Mouse (Mus musculus) layer of hippocampus, postnatal 14 days (tissue): Measurements from ENCODE around the gene 9130230L23Rik. TPM values are rescaled to one million over a fixed set of nuclear protein-coding genes. Genes with fewer than 3 reads are reported as not detected.

Experiments used
- DNase-seq, 2 experiments: peaks; one replicate each; pipeline ENCODE4 v3.0.0; 2021 to 2022; ENCODE audit warnings: low spot score in 2 of 2, mixed read lengths in 1 of 2
- microRNA-seq, 2 experiments: library from miRNA; unstranded; fragments of <30 nt; microRNA quantifications; one replicate each; pipeline ENCODE4 v1.2.0; 2021
- total RNA-seq, 2 experiments: library from RNA; stranded (reverse); gene quantifications; 2 replicates each; pipeline ENCODE4 v1.2.3; 2021

9130230L23Rik gene
- total RNA-seq, 2 experiments from 2014 or later, result 0.23 TPM; not detected in 1

- DNase-seq, result peak; percentile 64 to 78
Measured at GRCm38 (mm10) chr5:65955343-65956143, 48.5 kb downstream of the 9130230L23Rik start.

DNA sequence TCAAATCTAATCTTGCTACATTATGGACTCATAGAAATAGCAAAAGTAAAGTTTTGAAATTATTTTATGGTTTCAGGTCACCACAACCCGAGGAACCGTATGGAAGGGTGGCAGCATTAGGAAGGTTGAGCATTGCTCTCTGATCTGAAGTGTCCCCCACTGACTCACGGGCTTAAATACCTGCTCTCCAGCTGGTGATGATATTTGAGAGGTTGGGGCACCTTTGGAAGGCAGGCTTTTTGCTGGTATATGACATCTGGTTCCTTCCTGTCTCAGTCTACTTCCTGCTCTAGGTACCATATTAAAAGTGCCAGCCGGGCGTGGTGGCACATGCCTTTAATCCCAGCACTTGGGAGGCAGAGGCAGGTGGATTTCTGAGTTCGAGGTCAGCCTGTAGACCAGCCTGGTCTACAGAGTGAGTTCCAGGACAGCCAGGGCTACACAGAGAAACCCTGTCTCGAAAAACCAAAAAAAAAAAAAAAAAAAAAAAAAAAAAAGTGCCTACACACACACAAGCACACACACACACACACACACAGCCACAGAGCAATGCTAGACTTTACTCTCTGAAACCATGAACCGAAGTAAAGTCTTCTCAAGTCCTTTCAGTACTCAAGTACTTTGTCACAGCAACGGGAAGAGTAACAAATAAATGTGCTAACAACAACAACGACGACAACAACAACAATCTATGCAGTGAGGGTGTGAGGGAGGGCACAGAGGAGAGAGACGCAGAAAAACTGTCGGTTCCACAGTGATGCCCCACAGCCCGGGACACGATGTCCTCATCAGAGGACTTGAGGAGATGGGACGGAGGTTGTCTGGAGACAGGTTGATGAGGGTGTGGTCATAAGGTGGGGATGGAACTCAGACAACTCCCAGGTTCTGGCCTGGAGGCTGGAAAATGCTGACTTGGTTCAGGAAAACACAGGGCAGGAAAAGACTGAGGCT lies 49.7 kb downstream of the 9130230L23Rik start:
- no peak for DNase-seq

GRCm38 (mm10) chr5:65951513-65951909 lies 52.6 kb downstream of the 9130230L23Rik start:
- no peak for DNase-seq

GRCm38 (mm10) chr5:65950679-65951512 lies 53.2 kb downstream of the 9130230L23Rik start:
- DNase-seq, result peak in 1 of 2 experiments; percentile 21

- DNase-seq, result peak; percentile 16 to 41
Measured at GRCm38 (mm10) chr5:65950236-65950635, 53.8 kb downstream of the 9130230L23Rik start.

DNA sequence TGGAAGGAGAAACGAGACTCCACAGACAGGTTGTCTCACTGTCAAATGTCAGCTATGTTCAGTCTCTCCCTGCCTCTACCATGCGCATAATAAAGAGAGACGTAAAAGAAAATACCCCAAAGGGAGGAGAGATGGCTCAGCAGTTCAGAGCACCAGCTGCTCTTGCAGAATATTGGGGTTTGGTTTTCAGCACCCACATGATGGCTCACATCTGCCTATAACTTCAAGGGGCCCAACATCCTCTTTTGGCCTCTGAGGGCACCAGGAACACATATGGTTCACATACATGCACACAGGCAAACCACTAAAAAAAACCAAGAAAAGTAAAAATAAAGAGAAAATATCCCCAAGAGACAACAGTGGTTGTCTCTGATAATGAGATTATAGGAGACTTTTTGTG lies 54.3 kb downstream of the 9130230L23Rik start:
- DNase-seq, result no peak

GRCm38 (mm10) chr5:65941145-65941544 lies 62.9 kb downstream of the 9130230L23Rik start:
- DNase-seq, result no peak

DNA sequence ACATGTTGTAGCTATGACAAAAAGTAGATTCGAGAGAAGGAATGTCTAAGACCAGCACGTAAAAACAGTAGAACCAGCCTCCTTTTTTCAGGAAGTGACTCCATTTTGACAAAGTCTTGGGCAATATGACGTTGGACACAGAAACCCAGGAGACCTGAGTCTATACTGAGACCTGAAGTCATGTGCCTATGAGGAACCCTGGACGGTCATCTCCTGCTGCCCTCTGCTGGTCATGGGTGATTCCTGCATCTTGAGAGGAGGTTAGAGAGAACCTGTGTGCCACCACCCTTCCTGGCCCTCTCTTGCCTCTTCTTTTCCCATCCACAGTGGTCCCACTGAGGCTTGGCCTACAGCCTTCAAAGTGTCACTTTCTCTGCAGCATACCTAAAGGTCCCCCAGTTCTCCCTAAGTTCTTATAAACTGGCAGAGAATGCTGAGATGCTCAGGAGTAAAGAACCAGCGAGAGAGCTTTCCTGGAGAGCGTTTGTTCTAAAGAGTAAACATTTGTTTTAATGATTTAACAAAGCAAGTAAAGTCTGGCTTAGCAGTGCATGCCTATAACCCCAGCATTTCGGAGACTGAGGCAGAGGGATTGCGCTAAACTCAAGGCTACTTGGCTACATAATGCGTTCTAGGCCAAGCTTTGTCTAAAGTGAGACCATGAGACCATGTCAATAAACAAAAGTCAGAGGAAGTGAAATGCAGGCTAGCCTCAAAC lies 65.9 kb downstream of the 9130230L23Rik start:
- DNase-seq, result peak; percentile 70 to 82

DNA sequence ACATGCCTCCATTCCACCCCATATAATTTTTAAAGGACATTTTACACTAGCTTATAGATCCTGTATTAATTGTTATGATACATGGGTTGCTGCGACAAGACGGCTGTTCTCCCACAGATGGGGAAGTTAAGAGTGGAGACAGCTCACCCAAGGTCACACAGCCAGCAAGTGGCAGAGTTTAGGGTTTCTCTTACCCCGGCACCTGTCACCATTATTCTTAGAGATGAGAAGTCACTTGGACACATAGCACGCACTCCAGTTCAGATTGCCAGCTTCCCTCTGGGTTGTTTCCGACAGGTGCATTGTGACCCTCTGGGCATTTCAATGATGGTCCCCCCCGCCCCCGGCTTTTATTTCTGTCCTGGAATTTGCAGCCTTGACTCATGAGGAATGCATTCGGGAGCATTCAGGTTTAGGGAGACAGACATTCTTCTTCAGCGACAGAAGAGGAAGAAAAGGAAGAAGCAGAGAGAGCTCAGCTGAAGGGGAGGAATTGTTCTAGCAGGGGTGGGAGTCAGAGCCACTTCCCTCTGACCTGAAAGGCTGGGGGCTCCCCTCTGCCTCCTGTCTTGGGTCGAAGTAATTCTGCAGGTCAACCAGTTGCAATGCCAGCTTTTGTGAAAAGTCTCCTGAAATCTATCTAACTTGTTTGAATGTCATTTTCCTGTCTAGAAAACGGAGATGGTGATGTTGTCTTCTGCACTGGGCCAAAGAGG lies 66.9 kb downstream of the 9130230L23Rik start:
- DNase-seq, result no peak

DNA sequence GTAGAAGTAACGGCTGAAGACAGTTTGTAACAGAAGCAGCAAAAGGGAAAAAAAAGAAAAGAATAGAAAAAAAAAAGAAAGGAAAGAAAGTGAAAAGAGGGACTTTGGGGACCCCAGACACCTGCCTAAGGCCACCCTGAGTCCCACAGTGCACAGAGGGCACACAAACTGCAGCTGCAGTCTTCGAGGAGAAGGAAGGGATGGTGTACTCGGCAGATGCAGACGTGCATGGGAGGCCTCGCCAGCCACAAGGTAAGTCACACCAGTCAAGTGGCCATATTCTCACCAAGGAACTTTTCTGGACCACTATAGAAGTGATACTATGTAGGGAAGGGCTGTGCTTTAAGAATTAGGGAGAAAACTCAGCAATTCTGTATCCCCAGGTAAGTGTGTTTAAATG lies 69.3 kb downstream of the 9130230L23Rik start, which contains the start of gene Chrna9:
Gene Chrna9 (plus strand): TSS at position 139 of the 400 bp plus-strand sequence.
- no peak for DNase-seq

- no peak for DNase-seq
Measured at GRCm38 (mm10) chr5:65933764-65934163, 70.3 kb downstream of the 9130230L23Rik start.

- no peak for DNase-seq
Measured at GRCm38 (mm10) chr5:65933258-65933657, 70.8 kb downstream of the 9130230L23Rik start.

GRCm38 (mm10) chr5:65930171-65930570 lies 73.9 kb downstream of the 9130230L23Rik start:
- no peak for DNase-seq

Small RNA genes within 50 kb of the gene (microRNA-seq; reads per million reads assigned to microRNA genes)
- 0 reads per million in 2 experiments for gene Gm25952

Other genes starting within 250 kb of the 9130230L23Rik start
- 10 to 100 TPM; 16.9 to 17.8 TPM for gene N4bp2, start 240.8 kb downstream of the 9130230L23Rik start, total RNA-seq
- gene Rhoh, start 143.1 kb downstream of the 9130230L23Rik start, total RNA-seq, result 1 to 10 TPM in 1 of 2 experiments, under 1 TPM in 1; 0.76 to 1.8 TPM
- gene Chrna9, start 69.4 kb downstream of the 9130230L23Rik start, total RNA-seq, result not detected
- 1 to 10 TPM; 1.5 to 5.4 TPM for gene Rbm47, start 168.8 kb upstream of the 9130230L23Rik start, total RNA-seq